Mouse (Mus musculus) CH12.LX (cell line): ENCODE results near the gene Pou2f1. TPM values are rescaled to one million over a fixed set of nuclear protein-coding genes. Genes with fewer than 3 reads are reported as not detected.

Experiments used
- DNase-seq: peaks from one replicate; pipeline ENCODE4 v3.0.0-alpha.2; 2013; ENCODE audit errors: extremely low read depth
- H3K27ac ChIP-seq: 2 replicates; pipeline ENCODE4 v1.5.1; 2012; ENCODE audit warnings: low read depth, mild to moderate bottlenecking, control low read depth, moderate library complexity; ENCODE audit not compliant: insufficient read depth
- H3K27me3 ChIP-seq: replicated peaks from 2 replicates; pipeline ENCODE3; 2012; ENCODE audit warnings: inconsistent platforms
- H3K36me3 ChIP-seq, 2 experiments: replicated peaks in 1 of 2; 2 replicates each; pipeline versions ENCODE3 to v1.6.1; 2012; ENCODE audit warnings: inconsistent platforms in 1 of 2, low read length in 1 of 2, mild to moderate bottlenecking in 1 of 2, mixed read lengths in 1 of 2, moderate library complexity in 1 of 2; ENCODE audit not compliant: control insufficient read depth in 1 of 2, insufficient read depth in 1 of 2
- H3K4me1 ChIP-seq, 2 experiments: 2 replicates each; pipeline ENCODE4 v1.6.1; 2012; ENCODE audit warnings: inconsistent platforms in 1 of 2, moderate library complexity in 1 of 2; ENCODE audit not compliant: insufficient read depth in 2 of 2, control insufficient read depth in 1 of 2
- H3K4me2 ChIP-seq: 2 replicates; pipeline ENCODE4 v1.6.1; 2012; ENCODE audit warnings: low read depth, mild to moderate bottlenecking, control low read depth; ENCODE audit not compliant: poor library complexity, insufficient read depth, severe bottlenecking
- H3K4me3 ChIP-seq, 3 experiments: fragments of 150-350 bp in 1 of 3; sonication (generic) in 1 of 3; replicated peaks in 1 of 3; 2 replicates each; pipeline versions ENCODE3 to v1.5.1; 2011 to 2012; ENCODE audit warnings: low read depth in 2 of 3, low read length in 2 of 3, mild to moderate bottlenecking in 2 of 3, moderate library complexity in 2 of 3, control low read depth in 1 of 3, improper control_type of control experiment in 1 of 3, inconsistent platforms in 1 of 3, mixed read lengths in 1 of 3; ENCODE audit not compliant: poor library complexity in 1 of 3
- H3K79me2 ChIP-seq: replicated peaks from 2 replicates; pipeline ENCODE4 v1.6.1; 2012; ENCODE audit warnings: mild to moderate bottlenecking, moderate library complexity; ENCODE audit not compliant: control insufficient read depth, poor library complexity, insufficient read depth, severe bottlenecking; ENCODE audit errors: extremely low read depth
- H3K9ac ChIP-seq: 2 replicates; pipeline ENCODE4 v1.6.1; 2012; ENCODE audit warnings: low read depth, mild to moderate bottlenecking, control low read depth, moderate library complexity; ENCODE audit not compliant: insufficient read depth
- H3K9me3 ChIP-seq: replicated peaks from 2 replicates; pipeline ENCODE3; 2012; ENCODE audit warnings: low read length, inconsistent platforms, mixed read lengths
- CHD1 ChIP-seq: IDR thresholded peaks from 2 replicates; pipeline ENCODE4 v1.6.1; 2012; ENCODE audit warnings: low read depth, low read length, improper control_type of control experiment, inconsistent platforms
- CHD2 ChIP-seq: IDR thresholded peaks from 2 replicates; pipeline ENCODE4 v1.6.1; 2011; ENCODE audit warnings: low read length, improper control_type of control experiment
- CTCF ChIP-seq, 2 experiments: IDR thresholded peaks in 1 of 2; conservative IDR thresholded peaks in 1 of 2; 2 replicates each; pipeline ENCODE4 v1.5.1; 2011 to 2012; ENCODE audit warnings: low read depth in 2 of 2, low read length in 2 of 2, improper control_type of control experiment in 1 of 2, inconsistent platforms in 1 of 2, mild to moderate bottlenecking in 1 of 2, moderate library complexity in 1 of 2
- EP300 ChIP-seq: IDR thresholded peaks from 2 replicates; pipeline ENCODE4 v1.6.1; 2011; ENCODE audit warnings: low read length, improper control_type of control experiment
- GABPA ChIP-seq: IDR thresholded peaks from 2 replicates; pipeline ENCODE4 v1.6.1; 2012; ENCODE audit warnings: low read depth, low read length, improper control_type of control experiment, inconsistent platforms; ENCODE audit not compliant: insufficient replicate concordance
- HCFC1 ChIP-seq: IDR thresholded peaks from 2 replicates; pipeline ENCODE4 v1.6.1; 2012; ENCODE audit warnings: low read depth, mild to moderate bottlenecking, inconsistent platforms, low read length, improper control_type of control experiment
- IRF4 ChIP-seq: IDR thresholded peaks from 2 replicates; pipeline ENCODE4 v1.6.1; 2014; ENCODE audit warnings: low read depth, mild to moderate bottlenecking, inconsistent platforms, low read length, improper control_type of control experiment
- MEF2A ChIP-seq: IDR thresholded peaks from 2 replicates; pipeline ENCODE4 v1.6.1; 2014; ENCODE audit warnings: low read depth, mild to moderate bottlenecking, inconsistent platforms, low read length, improper control_type of control experiment, borderline replicate concordance
- MXI1 ChIP-seq: IDR thresholded peaks from 2 replicates; pipeline ENCODE4 v1.6.1; 2011; ENCODE audit warnings: mild to moderate bottlenecking, low read depth, low read length, improper control_type of control experiment
- NELFE ChIP-seq: IDR thresholded peaks from 2 replicates; pipeline ENCODE4 v1.6.1; 2011; ENCODE audit warnings: low read depth, low read length, improper control_type of control experiment
- NRF1 ChIP-seq: IDR thresholded peaks from 2 replicates; pipeline ENCODE4 v1.6.1; 2014; ENCODE audit warnings: low read depth, mild to moderate bottlenecking, inconsistent platforms, low read length, improper control_type of control experiment, moderate library complexity
- PAX5 ChIP-seq: IDR thresholded peaks from 2 replicates; pipeline ENCODE4 v1.6.1; 2012; ENCODE audit warnings: low read length, inconsistent platforms, mixed read lengths
- POLR2AphosphoS2 ChIP-seq: IDR thresholded peaks from 2 replicates; pipeline ENCODE4 v1.6.1; 2011; ENCODE audit warnings: low read depth, low read length, improper control_type of control experiment
- RAD21 ChIP-seq: IDR thresholded peaks from 2 replicates; pipeline ENCODE4 v1.6.1; 2011; ENCODE audit warnings: low read depth, mild to moderate bottlenecking, low read length, improper control_type of control experiment, moderate library complexity
- SIN3A ChIP-seq: IDR thresholded peaks from 2 replicates; pipeline ENCODE4 v1.6.1; 2012; ENCODE audit warnings: low read length, improper control_type of control experiment, inconsistent platforms
- TBP ChIP-seq: conservative IDR thresholded peaks from 2 replicates; pipeline ENCODE4 v1.6.1; 2011; ENCODE audit warnings: low read depth, low read length, improper control_type of control experiment
- UBTF ChIP-seq: IDR thresholded peaks from 2 replicates; pipeline ENCODE4 v1.6.1; 2012; ENCODE audit warnings: low read depth, mild to moderate bottlenecking, inconsistent platforms, low read length, improper control_type of control experiment, moderate library complexity
- USF1 ChIP-seq: IDR thresholded peaks from 2 replicates; pipeline ENCODE4 v1.6.1; 2014; ENCODE audit warnings: low read depth, mild to moderate bottlenecking, inconsistent platforms, low read length, improper control_type of control experiment
- USF2 ChIP-seq: conservative IDR thresholded peaks from 2 replicates; pipeline ENCODE4 v1.6.1; 2011; ENCODE audit warnings: low read depth, low read length, improper control_type of control experiment
- ZKSCAN1 ChIP-seq: IDR thresholded peaks from 2 replicates; pipeline ENCODE4 v1.6.1; 2012; ENCODE audit warnings: low read depth, inconsistent platforms, low read length, improper control_type of control experiment, borderline replicate concordance
- ZMIZ1 ChIP-seq: IDR thresholded peaks from 2 replicates; pipeline ENCODE4 v1.6.1; 2012; ENCODE audit warnings: low read depth, mild to moderate bottlenecking, inconsistent platforms, low read length, improper control_type of control experiment
- dilution Hi-C: fragments of 300-500 bp; cut with MboI; formaldehyde crosslinking; loops from 2 replicates; pipeline ENCODE4 v1.14.3; 2020; ENCODE audit warnings: low sequenced_read_pairs; ENCODE audit not compliant: extremely low pct_unique_long_range_greater_than_20kb, extremely low pct_ligation_motif_present
- in situ Hi-C: fragments of 300-500 bp; cut with MboI; formaldehyde crosslinking; loops from 3 replicates; pipeline ENCODE4 v1.14.3; 2019; ENCODE audit warnings: low sequenced_read_pairs, low pct_ligation_motif_present, low pct_unique_long_range_greater_than_20kb, mixed read lengths
- polyA plus RNA-seq: library from polyadenylated mRNA; unstranded; fragments of >175 nt; gene quantifications from 2 replicates; pipeline ENCODE4 v1.2.1, GENCODE M21; 2012; ENCODE audit warnings: low read depth; ENCODE audit not compliant: insufficient read length
- total RNA-seq, 2 experiments: library from RNA; depleted of rRNA; stranded (reverse); fragments of 300-350 nt in 1 of 2; fragments of >200 nt in 1 of 2; gene quantifications; 2 replicates each; pipeline ENCODE4 v1.2.3; 2012 to 2014

Pou2f1 gene
- total and polyA plus RNA-seq, 3 experiments: 6.4 to 18.3 (median 7.4) TPM

DNA sequence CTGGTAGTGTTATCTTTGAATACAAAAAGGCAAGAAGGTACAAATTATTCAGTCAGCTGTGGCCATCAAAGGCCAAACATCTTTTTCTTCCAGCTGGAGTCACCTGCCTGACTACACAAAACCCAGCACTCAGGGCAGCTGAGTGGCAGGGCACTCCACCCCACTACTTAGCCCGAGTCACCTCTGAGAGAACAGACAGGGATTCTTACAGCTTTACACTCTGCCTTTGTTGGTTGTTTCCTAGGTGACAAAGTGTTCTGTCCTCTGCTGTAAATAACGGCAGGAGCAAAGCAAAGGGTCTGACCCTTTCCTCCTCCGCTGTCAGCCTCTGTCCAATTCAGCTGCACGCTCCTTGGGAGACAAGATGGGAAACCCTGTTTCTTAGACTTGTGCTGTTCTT lies 21.5 kb upstream of the Pou2f1 start:
- H3K27ac ChIP-seq: no peak overlapping the region
- dilution Hi-C loops (no loop called here), in situ Hi-C loops (no loop called here)
- H3K4me1 ChIP-seq: no peaks in the 10 kb centered on the region
- no peak overlapping the region for H3K4me2 ChIP-seq
- DNase-seq: no peak
- TF ChIP-seq RAD21 (no peak), NELFE (no peak), SIN3A (no peak), ZKSCAN1 (no peak), CHD1 (no peak), IRF4 (no peak), ZMIZ1 (no peak), CTCF (conservative IDR thresholded peaks at IDR 0.05 in 1 of 2, IDR thresholded peaks at IDR 0.05 in 1 of 2; ENCODE audit: low read depth in 2 of 2, low read length in 2 of 2) (no peak), PAX5 (no peak), HCFC1 (no peak), EP300 (no peak)
- no peak overlapping the region for H3K4me3 ChIP-seq
- H3K9me3 ChIP-seq: no peaks in the 10 kb centered on the region
- no peak overlapping the region for H3K9ac ChIP-seq
- no peaks in the 10 kb centered on the region for H3K27me3 ChIP-seq
- no peaks in the 10 kb centered on the region for H3K79me2 ChIP-seq
- no peaks in the 10 kb centered on the region for H3K36me3 ChIP-seq

DNA sequence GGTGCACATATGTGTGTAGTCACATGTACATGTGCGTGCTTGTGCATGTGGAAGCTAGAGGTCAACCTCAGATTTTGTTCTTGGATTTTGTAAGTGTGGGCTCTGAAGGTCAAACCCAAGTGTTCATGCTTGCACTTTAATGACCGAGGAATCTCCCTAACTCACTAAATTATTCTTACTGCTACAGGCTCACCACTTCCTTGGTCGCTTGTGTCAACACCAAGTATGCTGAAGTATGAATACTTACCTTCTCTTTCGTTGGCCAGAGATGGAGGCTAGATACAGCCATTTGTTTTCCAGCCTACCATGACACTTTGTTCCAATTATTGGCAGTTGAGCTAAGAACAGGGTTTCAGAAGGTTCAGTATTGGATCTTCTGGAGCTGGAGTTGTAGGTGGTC lies 14.7 kb upstream of the Pou2f1 start:
- dilution Hi-C loops: no loop called here

DNA sequence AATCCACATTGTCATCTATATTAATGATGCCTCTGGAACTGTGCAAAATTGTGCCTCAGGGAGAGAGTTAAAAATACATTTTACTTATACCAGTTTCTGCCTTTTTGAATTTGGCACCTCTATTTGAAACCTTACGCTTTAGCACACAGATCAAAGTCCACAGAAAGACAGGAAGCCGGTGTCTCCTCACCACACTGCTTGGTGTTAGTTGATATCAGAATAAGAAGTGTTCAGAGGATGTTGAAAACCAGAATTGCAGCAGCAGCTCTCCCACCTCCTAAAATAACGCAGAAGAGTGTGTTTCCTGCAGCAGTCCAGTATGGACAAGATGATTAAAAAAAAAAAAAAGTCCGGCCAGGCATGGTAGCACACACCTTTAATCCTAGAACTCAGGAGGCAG lies 13.8 kb upstream of the Pou2f1 start:
- H3K27ac ChIP-seq: no peak overlapping the region
- in situ Hi-C loops (no loop called here), dilution Hi-C loops (no loop called here)
- peaks cover 6% of the 10 kb centered on the region in 2 experiments; a peak in 1 of 4 replicates for H3K4me1 ChIP-seq
- no peak for DNase-seq
- no peak overlapping the region for H3K4me3 ChIP-seq
- no peaks in the 10 kb centered on the region for H3K9me3 ChIP-seq
- H3K36me3 ChIP-seq: no peaks in the 10 kb centered on the region
- TF ChIP-seq MEF2A (no peak), ZKSCAN1 (no peak)
- no peaks in the 10 kb centered on the region for H3K79me2 ChIP-seq
- H3K27me3 ChIP-seq: no peaks in the 10 kb centered on the region
- H3K4me2 ChIP-seq: no peak overlapping the region
- H3K9ac ChIP-seq: no peak overlapping the region

More for the DNA sequence above, 14.7 kb upstream of the Pou2f1 start:
- Histone ChIP-seq H3K4me1 (peaks cover 6% of the 10 kb centered on the region in 2 experiments; a peak in 1 of 4 replicates), H3K79me2 (no peaks in the 10 kb centered on the region), H3K27ac (no peak overlapping the region), H3K9ac (no peak overlapping the region), H3K4me2 (peak overlapping the region; percentile 40; the same call in 1 of the 2 replicates), H3K9me3 (no peaks in the 10 kb centered on the region)
- TF ChIP-seq IRF4: no peak
- TF ChIP-seq USF1: no peak
- TF ChIP-seq GABPA: no peak
- TF ChIP-seq POLR2AphosphoS2: no peak
- TF ChIP-seq CHD2: no peak
- TF ChIP-seq MXI1: no peak
- no peak for TF ChIP-seq HCFC1
- TF ChIP-seq TBP: no peak
- TF ChIP-seq USF2: no peak
- no peak for TF ChIP-seq UBTF
- no peak for TF ChIP-seq NRF1
- TF ChIP-seq RAD21: no peak
- TF ChIP-seq, all 38 proteins: peak for 0
- no peaks in the 10 kb centered on the region for H3K36me3 ChIP-seq
- no peak for DNase-seq
- no peaks in the 10 kb centered on the region for H3K27me3 ChIP-seq
- in situ Hi-C loops: no loop called here
- H3K4me3 ChIP-seq: no peak overlapping the region
